Mouse (Mus musculus): Measurements from ENCODE around the gene Heg1. TPM values are rescaled to one million over a fixed set of nuclear protein-coding genes. Genes with fewer than 3 reads are reported as not detected.
A peak's percentile ranks its signal among the peaks of the same experiment; 100 is the strongest.

The Heg1 gene
- total RNA-seq, 2 experiments from 2014 or later = 104 to 113 TPM

DNA sequence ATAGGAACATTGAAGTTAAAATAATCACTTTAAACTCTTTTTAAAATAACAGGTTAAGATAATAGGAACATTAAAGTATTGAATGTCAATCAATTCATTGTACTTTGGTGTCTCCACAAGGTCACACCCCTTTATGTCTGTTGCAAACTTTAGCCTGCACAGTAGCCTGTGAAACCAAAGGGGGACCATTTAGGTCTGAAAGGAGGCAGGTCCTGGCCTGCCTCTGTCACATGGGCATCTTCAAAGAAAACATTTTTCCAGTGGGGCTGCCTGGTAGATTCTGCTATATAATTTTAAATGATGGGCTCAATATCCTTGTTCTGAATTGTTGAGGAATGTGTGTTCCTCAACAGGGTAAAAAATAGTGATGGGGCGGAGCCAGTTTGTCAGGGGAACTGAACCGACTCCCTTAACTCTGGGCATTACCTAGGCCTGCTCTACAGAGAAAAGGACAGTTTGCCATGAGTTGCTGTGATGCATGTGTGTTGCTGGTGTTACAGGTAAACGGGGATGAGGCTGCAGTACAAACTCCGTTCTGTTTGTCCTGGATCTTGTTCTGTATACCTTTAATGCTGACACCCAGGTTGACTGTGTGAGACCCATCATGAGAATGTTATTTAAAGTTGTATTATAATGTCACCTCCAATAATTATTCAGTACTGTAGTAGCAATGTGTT is 86.7 kb downstream of the Heg1 start:
- DNase-seq = no peak

DNA sequence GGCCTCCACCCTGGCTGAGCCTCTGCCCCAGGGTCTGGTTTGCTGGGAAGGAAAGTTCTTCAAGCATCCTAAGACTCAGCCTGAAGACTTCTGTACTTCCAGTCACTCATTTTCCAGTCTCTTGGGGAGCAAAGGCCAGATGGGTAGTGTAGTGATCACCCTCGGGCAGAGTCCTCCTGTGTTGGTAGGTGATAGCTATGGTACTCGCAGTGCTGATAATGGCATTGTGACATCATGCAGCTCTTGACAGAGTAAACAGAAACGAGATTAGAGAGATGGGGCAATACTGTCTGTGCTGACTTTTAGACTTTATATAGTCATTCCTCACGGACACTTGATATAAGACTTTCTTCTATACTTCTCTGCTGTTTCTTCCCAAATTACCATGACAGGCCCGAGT is 88.6 kb downstream of the Heg1 start:
- no peak for DNase-seq

- no peak for DNase-seq
Measured at GRCm38 (mm10) chr16:33774972-33775371, 90.8 kb downstream of the Heg1 start.

DNA sequence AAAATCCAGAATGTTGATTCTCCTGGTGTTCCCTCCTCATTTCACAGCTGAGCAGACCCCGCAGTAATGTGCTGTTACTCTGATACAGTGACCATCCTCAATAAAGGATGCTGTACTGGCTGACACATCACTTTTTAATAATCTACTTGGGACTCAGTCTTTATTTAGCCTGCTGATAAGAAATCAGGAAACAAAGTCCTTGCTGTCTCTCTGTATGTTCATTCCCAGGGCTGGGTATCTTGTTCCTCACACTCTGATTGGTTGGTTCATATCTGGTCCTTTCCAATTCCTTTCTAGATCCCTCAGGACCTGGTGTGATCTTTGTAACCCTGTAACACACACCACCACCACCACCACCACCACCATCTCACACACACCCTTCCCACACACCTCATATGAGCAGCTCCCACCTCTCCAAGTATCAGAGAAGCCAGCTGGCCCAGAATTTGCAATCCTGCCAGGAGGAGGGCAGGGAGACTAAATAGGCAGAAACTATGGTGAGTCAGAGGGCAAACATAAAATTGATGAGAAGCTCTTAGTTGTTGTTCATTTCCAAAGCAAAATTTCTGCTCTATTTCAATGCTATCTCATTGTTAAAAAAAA is 91.7 kb downstream of the Heg1 start:
- no peak for DNase-seq

GRCm38 (mm10) chr16:33776766-33777529 is 92.8 kb downstream of the Heg1 start:
- no peak for DNase-seq

- DNase-seq = no peak
Measured at GRCm38 (mm10) chr16:33777607-33778006, 93.4 kb downstream of the Heg1 start.

- DNase-seq = no peak
Measured at GRCm38 (mm10) chr16:33781789-33782728, 97.9 kb downstream of the Heg1 start.

GRCm38 (mm10) chr16:33782729-33783091 is 98.5 kb downstream of the Heg1 start:
- no peak for DNase-seq

DNA sequence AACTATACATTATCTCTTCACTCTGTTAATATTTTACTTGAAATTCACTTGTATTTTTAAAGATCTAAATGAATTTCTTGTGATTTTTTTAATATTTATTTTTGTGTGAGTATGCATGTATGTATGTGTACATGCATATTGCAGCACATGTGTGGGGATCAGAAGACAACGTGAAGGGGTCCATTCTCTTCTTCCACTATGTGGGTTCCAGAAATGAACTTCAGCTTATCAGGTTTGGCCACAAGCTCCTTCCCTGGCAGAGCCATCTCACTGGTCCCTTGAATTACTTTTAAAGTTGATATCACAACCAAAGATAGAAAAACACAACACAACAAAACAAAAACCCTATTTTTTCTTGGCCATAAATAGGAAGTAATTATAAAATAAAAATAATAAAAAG is 100.4 kb downstream of the Heg1 start:
- DNase-seq = no peak

GRCm38 (mm10) chr16:33785092-33785704 is 101.0 kb downstream of the Heg1 start:
- no peak for DNase-seq

- DNase-seq = no peak
Measured at GRCm38 (mm10) chr16:33786657-33787390, 102.7 kb downstream of the Heg1 start.

DNA sequence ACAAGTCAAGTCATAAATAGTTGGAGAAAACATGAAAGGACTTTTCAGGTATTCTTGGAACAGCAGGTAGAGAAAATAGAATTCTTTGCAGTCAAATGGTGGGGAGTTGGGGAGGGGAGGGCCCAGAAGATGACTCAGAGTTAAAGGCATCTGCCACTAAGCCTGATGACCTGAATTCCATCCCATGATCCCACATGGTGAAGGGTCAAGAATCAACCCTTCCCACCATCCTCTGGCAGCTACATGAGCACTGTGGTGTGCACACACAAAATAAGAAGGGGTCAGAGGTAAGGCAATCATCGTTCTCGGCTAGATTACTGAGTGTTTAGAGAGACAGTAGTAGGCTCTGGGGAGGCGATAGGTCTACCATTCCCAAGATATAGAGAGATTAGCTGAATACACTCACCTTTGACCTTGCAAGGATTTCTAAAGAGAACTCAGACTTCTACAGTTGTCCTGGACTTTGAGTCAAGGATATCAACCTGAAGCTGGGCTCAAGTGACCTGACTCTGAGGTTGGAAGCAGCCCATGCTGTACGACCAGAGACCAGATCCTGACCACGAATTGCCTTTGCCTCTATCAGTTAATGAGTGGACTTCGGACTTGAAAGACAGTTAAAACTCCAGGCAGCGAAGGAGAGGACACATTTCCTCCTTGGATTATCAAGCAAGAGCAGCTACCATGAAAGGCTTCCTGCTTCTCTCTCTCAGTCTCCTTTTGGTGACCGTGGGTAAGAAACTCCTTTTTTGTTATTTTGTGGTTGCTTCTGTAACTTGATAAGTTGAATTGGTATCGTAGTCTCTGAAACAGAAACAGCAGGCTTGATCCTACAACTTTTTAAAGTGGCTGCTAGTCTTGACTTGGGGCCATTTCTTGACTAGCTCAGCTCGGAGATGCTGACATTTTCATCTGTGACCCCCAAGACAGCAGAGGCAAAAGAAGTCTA is 109.9 kb downstream of the Heg1 start, which contains the start of gene Muc13:
TSS of gene Muc13 (plus strand) at position 192 of the 946 bp plus-strand sequence.
- no peak for DNase-seq

GRCm38 (mm10) chr16:33795106-33795505 is 110.9 kb downstream of the Heg1 start:
- DNase-seq = no peak

GRCm38 (mm10) chr16:33795887-33796286 is 111.7 kb downstream of the Heg1 start:
- no peak for DNase-seq

DNA sequence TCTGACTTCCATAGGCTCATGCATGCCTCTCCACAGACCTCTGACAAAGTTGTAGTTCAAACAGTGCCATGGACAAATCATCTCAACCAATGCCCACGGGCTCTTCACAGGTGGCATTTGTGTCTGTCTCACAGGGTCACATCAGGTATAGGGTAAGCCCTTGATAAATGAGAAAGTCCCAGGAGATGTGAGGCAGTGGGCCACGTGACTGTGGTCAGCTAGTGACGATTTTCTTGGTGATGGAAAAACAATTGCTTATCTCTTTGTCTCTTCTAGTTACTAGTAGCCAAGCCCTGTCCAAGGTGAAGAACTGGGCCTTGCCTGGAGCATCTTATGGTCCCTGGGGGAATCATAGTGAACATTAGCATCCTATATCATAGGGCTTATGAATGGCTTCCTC is 112.6 kb downstream of the Heg1 start:
- DNase-seq = no peak

DNA sequence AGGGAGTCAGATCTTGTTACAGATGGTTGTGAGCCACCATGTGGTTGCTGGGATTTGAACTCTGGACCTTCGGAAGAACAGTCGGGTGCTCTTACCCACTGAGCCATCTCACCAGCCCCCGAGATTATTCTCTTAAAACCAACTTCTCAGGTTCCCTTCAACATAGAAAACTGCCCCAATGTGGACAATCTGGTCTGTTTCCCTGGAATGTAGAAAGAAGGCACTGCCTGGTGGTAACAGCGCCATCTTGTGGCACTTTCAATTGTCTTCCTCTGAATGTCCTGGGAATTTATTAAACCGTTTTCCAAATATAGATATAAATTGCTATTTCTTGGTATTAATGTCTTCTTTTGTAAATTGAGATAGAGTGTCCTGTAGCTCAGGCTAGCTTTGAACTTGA is 113.7 kb downstream of the Heg1 start:
- DNase-seq = peak; percentile 55 to 80

- no peak for DNase-seq
Measured at GRCm38 (mm10) chr16:33810002-33810401, 125.8 kb downstream of the Heg1 start.

GRCm38 (mm10) chr16:33818413-33819165 is 134.4 kb downstream of the Heg1 start:
- DNase-seq = no peak

All from heart, adult 18-20 months (tissue).